Mouse (Mus musculus) adipose tissue, adult 10 weeks (tissue): Measurements from ENCODE around the gene Bfar. TPM values are rescaled to one million over a fixed set of nuclear protein-coding genes. Genes with fewer than 3 reads are reported as not detected.

ENCODE experiments used
- polyA plus RNA-seq: library from polyadenylated mRNA; stranded (reverse); fragments of 350-450 nt; fragmentation: Illumina TruSeq; extraction: RNeasy Lipid Tissue Mini Kit (QIAGEN cat#74804); gene quantifications from one replicate; pipeline ENCODE4 v1.2.3, GENCODE M21; 2014; ENCODE audit warnings: low read depth, low replicate concordance

The Bfar gene
- polyA plus RNA-seq, result 38.3 TPM

GRCm38 (mm10) chr16:13671685-13672385 lies at the start of gene Bfar, which contains the start of gene 3110001I22Rik:
Gene Bfar (plus strand): TSS chr16:13671858.
Gene 3110001I22Rik (plus strand): TSS chr16:13671929.

GRCm38 (mm10) chr16:13667878-13668343 lies 3.7 kb upstream of the Bfar start, which contains the start of gene Parn:
Gene Parn (minus strand): TSS chr16:13668170.

DNA sequence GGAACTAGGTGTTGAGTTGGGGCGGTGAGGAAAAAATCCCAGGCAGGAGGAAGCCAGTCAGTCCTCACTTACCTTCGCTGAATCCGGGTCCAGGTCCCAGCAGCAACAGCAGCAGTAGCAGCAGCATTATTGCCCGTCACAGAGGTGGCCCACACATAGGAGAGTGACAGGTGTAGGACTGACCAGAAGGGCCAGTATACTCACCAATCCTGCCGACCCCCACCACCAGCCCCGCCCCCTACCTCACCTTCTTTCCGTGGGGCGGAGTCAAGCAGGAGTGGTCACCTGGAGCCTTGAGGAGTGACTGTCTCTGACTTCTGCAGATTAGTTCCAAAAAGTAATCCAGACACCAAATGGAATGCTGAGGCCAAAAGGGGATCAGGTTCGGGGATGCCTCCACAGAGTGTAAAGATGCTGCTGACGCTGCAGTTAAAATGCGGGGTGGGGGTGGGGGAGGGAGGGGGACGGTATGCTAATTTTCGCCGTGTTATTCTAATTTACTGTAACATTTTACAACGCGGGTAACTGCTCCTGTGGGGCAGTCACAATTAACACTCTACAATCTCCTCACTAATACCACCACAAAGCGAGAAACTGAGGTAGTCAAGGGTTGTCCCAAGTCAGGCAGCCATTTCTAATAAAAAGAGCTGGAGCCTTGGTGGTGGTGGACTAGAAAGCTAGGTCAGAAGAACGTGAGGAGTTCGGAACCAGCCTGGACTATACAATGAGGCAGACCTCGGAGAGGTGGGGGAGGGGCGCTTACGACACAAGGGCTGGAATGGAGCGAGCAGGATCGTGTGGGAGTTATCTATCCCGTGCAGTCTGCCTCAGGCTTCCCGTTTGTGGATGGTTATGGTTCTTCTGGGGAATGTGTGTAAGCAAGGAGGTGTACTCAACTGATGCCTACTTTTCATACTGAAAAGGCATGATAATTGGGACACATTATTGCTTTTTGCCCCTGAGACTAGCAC lies 58.9 kb downstream of the Bfar start, which contains the start of gene Pla2g10:
TSS of gene Pla2g10 (minus strand) at position 699 of the 971 bp plus-strand sequence.

Other genes starting within 250 kb of the Bfar start
- 26.6 TPM for gene Parn, start 3.7 kb upstream of the Bfar start, polyA plus RNA-seq
- gene 3110001I22Rik, start 71 bp downstream of the Bfar start, polyA plus RNA-seq, result 1.9 TPM
- gene Pla2g10, start 59.1 kb downstream of the Bfar start, polyA plus RNA-seq, result 0.32 TPM
- gene Rrn3, start 108.8 kb downstream of the Bfar start, polyA plus RNA-seq, result 18.8 TPM
- 66.6 TPM for gene Ntan1, start 147.0 kb downstream of the Bfar start, polyA plus RNA-seq
- gene Pdxdc1, start 231.3 kb downstream of the Bfar start, polyA plus RNA-seq, result 215 TPM
- gene Mpv17l, start 231.3 kb downstream of the Bfar start, polyA plus RNA-seq, result 8.0 TPM